Mouse (Mus musculus) forebrain, embryonic 12.5 days (tissue): ENCODE results near the gene Rad17. TPM values are rescaled to one million over a fixed set of nuclear protein-coding genes. Genes with fewer than 3 reads are reported as not detected.

ENCODE experiments used
- ATAC-seq: fragments of 200-750 bp; cut with Nextera tagmentation; 2 replicates; pipeline ENCODE4 v1.8.0; 2017; ENCODE audit warnings: moderate TSS enrichment; ENCODE audit not compliant: low FRiP score
- H3K27ac ChIP-seq: fragments of 300-500 bp; sonication (generic); 2 replicates; pipeline ENCODE4 v1.5.1; 2016; ENCODE audit warnings: mild to moderate bottlenecking
- H3K27me3 ChIP-seq: fragments of 300-500 bp; sonication (generic); 2 replicates; pipeline ENCODE4 v1.6.1; 2016; ENCODE audit warnings: mild to moderate bottlenecking
- H3K36me3 ChIP-seq: fragments of 300-500 bp; sonication (generic); replicated peaks from 2 replicates; pipeline ENCODE4 v1.6.1; 2016; ENCODE audit warnings: mild to moderate bottlenecking
- H3K4me1 ChIP-seq: fragments of 300-500 bp; sonication (generic); 2 replicates; pipeline ENCODE4 v1.6.1; 2016
- H3K4me2 ChIP-seq: fragments of 300-500 bp; sonication (generic); 2 replicates; pipeline ENCODE4 v1.6.1; 2016; ENCODE audit warnings: mild to moderate bottlenecking, moderate library complexity
- H3K4me3 ChIP-seq: fragments of 300-500 bp; sonication (generic); replicated peaks from 2 replicates; pipeline ENCODE4 v1.5.1; 2016; ENCODE audit warnings: mild to moderate bottlenecking
- H3K9ac ChIP-seq: fragments of 300-500 bp; sonication (generic); 2 replicates; pipeline ENCODE4 v1.6.1; 2016; ENCODE audit warnings: mild to moderate bottlenecking
- H3K9me3 ChIP-seq: fragments of 300-500 bp; sonication (generic); 2 replicates; pipeline ENCODE4 v1.6.1; 2016
- WGBS: fragments of 180-500 bp; shearing (Covaris S2); methylation state at CpG from one replicate; pipeline ENCODE4 v1.1.7; 2016; 5-methylcytosine and 5-hydroxymethylcytosine counted together
- polyA plus RNA-seq: library from polyadenylated mRNA; unstranded; fragments of >200 nt; fragmentation: Nextera tagmentation; extraction: Ambion mirVana; gene quantifications from 2 replicates; pipeline ENCODE4 v1.2.1, GENCODE M21; 2016

Gene Rad17
- polyA plus RNA-seq, 1 experiment from 2014 or later: 24.7 TPM

GRCm38 (mm10) chr13:100607756-100608155 is 43.1 kb downstream of the Rad17 start:
- no peak for ATAC-seq
- Histone ChIP-seq H3K36me3 (no peaks in the 10 kb centered on the region), H3K27me3 (no peaks in the 10 kb centered on the region), H3K9me3 (no peaks in the 10 kb centered on the region), H3K4me2 (no peak overlapping the region), H3K4me3 (no peak overlapping the region), H3K9ac (no peak overlapping the region), H3K4me1 (no peaks in the 10 kb centered on the region), H3K27ac (no peak overlapping the region)
- 87% methylated on average over 8 of the region's 8 CpGs for WGBS

DNA sequence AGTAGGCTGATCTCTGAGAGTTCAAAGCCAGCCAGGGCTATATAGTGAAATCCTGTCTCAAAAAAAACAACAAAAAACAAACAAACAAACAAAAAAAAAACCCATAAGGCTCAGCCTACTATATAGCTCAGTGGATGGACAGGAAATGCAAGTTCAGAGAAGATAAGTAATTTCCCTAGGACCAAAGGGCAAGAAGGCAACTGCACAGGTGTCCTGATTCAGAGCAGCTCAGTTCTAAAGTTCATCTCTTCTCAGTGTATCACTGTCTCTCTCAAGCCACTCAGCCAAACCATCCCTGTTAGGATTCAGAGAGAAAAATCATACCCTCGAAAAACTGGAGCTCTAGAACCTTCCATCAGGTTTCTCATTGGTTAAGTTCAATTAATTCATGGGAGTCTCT is 45.0 kb downstream of the Rad17 start:
- ATAC-seq: no peak
- Histone ChIP-seq H3K27me3 (no peaks in the 10 kb centered on the region), H3K9me3 (no peaks in the 10 kb centered on the region), H3K36me3 (no peaks in the 10 kb centered on the region), H3K9ac (no peak overlapping the region), H3K4me3 (no peak overlapping the region), H3K27ac (no peak overlapping the region), H3K4me1 (no peaks in the 10 kb centered on the region), H3K4me2 (no peak overlapping the region)
- WGBS: 70% methylated on average over 1 of the region's 1 CpGs

DNA sequence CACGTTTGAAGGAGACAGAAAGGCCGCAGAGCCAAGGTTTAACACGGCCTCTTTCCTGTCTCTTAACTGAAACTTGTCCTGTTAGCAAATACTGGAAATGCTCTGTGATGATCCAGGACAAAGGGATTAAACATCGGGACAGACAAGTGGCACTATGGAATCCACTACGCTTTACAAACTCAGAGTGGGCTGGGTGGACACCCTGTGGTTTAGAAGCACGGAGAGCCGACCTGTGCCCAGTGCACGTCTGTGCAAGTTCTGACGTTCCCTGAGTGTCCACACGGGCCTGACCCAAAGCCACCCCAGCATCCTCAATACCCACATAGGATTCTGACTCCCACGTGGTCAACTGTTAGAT is 47.1 kb downstream of the Rad17 start:
- Histone ChIP-seq H3K4me3 (no peak overlapping the region), H3K9me3 (no peaks in the 10 kb centered on the region), H3K27me3 (no peaks in the 10 kb centered on the region), H3K4me2 (no peak overlapping the region), H3K4me1 (no peaks in the 10 kb centered on the region), H3K9ac (no peak overlapping the region), H3K36me3 (no peaks in the 10 kb centered on the region), H3K27ac (no peak overlapping the region)
- 89% methylated on average over 11 of the region's 11 CpGs for WGBS
- no peak for ATAC-seq

- H3K4me1 ChIP-seq: no peaks in the 10 kb centered on the region
- 88% methylated on average over 10 of the region's 10 CpGs for WGBS
- ATAC-seq: no peak
- no peaks in the 10 kb centered on the region for H3K36me3 ChIP-seq
- H3K27ac ChIP-seq: no peak overlapping the region
- no peak overlapping the region for H3K4me2 ChIP-seq
- no peaks in the 10 kb centered on the region for H3K27me3 ChIP-seq
- H3K9ac ChIP-seq: no peak overlapping the region
- no peak overlapping the region for H3K4me3 ChIP-seq
- H3K9me3 ChIP-seq: no peaks in the 10 kb centered on the region
Observed at GRCm38 (mm10) chr13:100603031-100603737, 47.7 kb downstream of the Rad17 start.

- Histone ChIP-seq H3K27ac (no peak overlapping the region), H3K36me3 (no peaks in the 10 kb centered on the region), H3K4me3 (no peak overlapping the region), H3K9ac (no peak overlapping the region), H3K9me3 (no peaks in the 10 kb centered on the region), H3K4me2 (no peak overlapping the region), H3K27me3 (no peaks in the 10 kb centered on the region), H3K4me1 (no peaks in the 10 kb centered on the region)
- 61% methylated on average over 5 of the region's 5 CpGs for WGBS
- ATAC-seq: no peak
Observed at GRCm38 (mm10) chr13:100602239-100602902, 48.5 kb downstream of the Rad17 start.

DNA sequence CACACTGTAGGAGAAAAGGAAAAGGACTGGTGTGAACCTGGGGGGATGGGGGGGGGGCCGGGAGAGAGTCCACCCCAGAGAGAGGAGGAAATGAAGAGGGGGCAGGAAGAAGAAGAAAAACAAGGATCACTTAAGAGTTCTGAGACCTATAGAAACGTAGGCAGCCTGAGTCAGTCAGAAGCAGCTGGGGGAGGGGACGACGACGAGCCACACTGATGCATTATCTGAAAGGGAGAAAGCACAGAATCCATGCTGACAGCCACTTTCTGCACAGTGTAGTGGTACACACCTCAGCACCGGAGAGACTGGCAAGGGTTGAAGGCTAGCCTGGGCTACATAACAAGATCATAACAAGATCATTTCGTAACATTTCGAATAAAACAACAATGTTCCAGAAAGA is 49.8 kb downstream of the Rad17 start:
- Histone ChIP-seq H3K27me3 (no peaks in the 10 kb centered on the region), H3K9ac (no peak overlapping the region), H3K4me3 (no peak overlapping the region), H3K27ac (no peak overlapping the region), H3K4me2 (no peak overlapping the region), H3K4me1 (no peaks in the 10 kb centered on the region), H3K9me3 (no peaks in the 10 kb centered on the region), H3K36me3 (no peaks in the 10 kb centered on the region)
- WGBS: 74% methylated on average over 8 of the region's 8 CpGs
- ATAC-seq: no peak

GRCm38 (mm10) chr13:100600317-100600716 is 50.5 kb downstream of the Rad17 start:
- H3K4me1 ChIP-seq: no peaks in the 10 kb centered on the region
- no peaks in the 10 kb centered on the region for H3K27me3 ChIP-seq
- ATAC-seq: no peak
- no peak overlapping the region for H3K27ac ChIP-seq
- H3K4me3 ChIP-seq: no peak overlapping the region
- no peaks in the 10 kb centered on the region for H3K9me3 ChIP-seq
- H3K9ac ChIP-seq: no peak overlapping the region
- no peaks in the 10 kb centered on the region for H3K36me3 ChIP-seq
- H3K4me2 ChIP-seq: no peak overlapping the region
- whole genome bisulfite sequencing: 87% methylated on average over 12 of the region's 12 CpGs

GRCm38 (mm10) chr13:100597284-100597683 is 53.6 kb downstream of the Rad17 start:
- H3K9ac ChIP-seq: no peak overlapping the region
- WGBS: 88% methylated on average over 9 of the region's 9 CpGs
- H3K27me3 ChIP-seq: no peaks in the 10 kb centered on the region
- H3K27ac ChIP-seq: no peak overlapping the region
- no peak overlapping the region for H3K4me2 ChIP-seq
- no peak overlapping the region for H3K4me3 ChIP-seq
- H3K4me1 ChIP-seq: no peaks in the 10 kb centered on the region
- no peaks in the 10 kb centered on the region for H3K36me3 ChIP-seq
- no peaks in the 10 kb centered on the region for H3K9me3 ChIP-seq
- ATAC-seq: no peak

DNA sequence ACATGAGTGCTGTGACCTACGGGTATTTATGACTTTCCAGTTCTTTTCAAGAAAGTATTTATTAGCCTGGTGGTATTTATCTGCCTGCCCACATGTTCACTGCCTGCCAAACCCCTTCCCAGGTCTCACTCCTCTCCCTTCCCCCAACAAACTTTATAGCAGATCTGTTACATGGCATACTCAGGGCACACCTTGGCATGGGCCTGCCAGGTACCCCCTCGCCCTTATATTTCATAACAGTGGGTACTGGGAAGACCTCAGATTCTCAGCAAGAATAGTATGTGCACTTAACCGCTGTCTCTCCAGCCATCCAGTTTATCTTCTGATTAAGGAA is 55.3 kb downstream of the Rad17 start:
- no peak for ATAC-seq
- WGBS: 84% methylated on average over 3 of the region's 3 CpGs
- Histone ChIP-seq H3K4me1 (no peaks in the 10 kb centered on the region), H3K27ac (no peak overlapping the region), H3K36me3 (no peaks in the 10 kb centered on the region), H3K9me3 (no peaks in the 10 kb centered on the region), H3K27me3 (no peaks in the 10 kb centered on the region), H3K4me3 (no peak overlapping the region), H3K4me2 (no peak overlapping the region), H3K9ac (no peak overlapping the region)

- Histone ChIP-seq H3K36me3 (no peaks in the 10 kb centered on the region), H3K4me3 (no peak overlapping the region), H3K4me1 (no peaks in the 10 kb centered on the region), H3K4me2 (no peak overlapping the region), H3K27me3 (no peaks in the 10 kb centered on the region), H3K9ac (no peak overlapping the region), H3K27ac (no peak overlapping the region), H3K9me3 (no peaks in the 10 kb centered on the region)
- WGBS: 81% methylated on average over 5 of the region's 5 CpGs
- no peak for ATAC-seq
Observed at GRCm38 (mm10) chr13:100594838-100595551, 55.9 kb downstream of the Rad17 start.

GRCm38 (mm10) chr13:100594041-100594792 is 56.6 kb downstream of the Rad17 start:
- Histone ChIP-seq H3K4me2 (peak overlapping the region; percentile 33), H3K4me3 (0 out of 2 replicates have a peak overlapping the region, but pooled peaks have one; percentile 1), H3K27me3 (no peaks in the 10 kb centered on the region), H3K4me1 (no peaks in the 10 kb centered on the region), H3K9ac (no peak overlapping the region), H3K36me3 (no peaks in the 10 kb centered on the region), H3K9me3 (no peaks in the 10 kb centered on the region), H3K27ac (peak overlapping the region; percentile 43; the same call in 1 of the 2 replicates)
- peak; percentile 70 for ATAC-seq
- WGBS: 43% methylated on average over 11 of the region's 17 CpGs

- Histone ChIP-seq H3K27ac (no peak overlapping the region), H3K36me3 (no peaks in the 10 kb centered on the region), H3K27me3 (no peaks in the 10 kb centered on the region), H3K9ac (no peak overlapping the region), H3K9me3 (no peaks in the 10 kb centered on the region), H3K4me1 (no peaks in the 10 kb centered on the region), H3K4me2 (no peak overlapping the region), H3K4me3 (no peak overlapping the region)
- WGBS: 90% methylated on average over 12 of the region's 12 CpGs
- 0 out of 2 replicates have a peak, but pooled peaks have one; percentile 36 for ATAC-seq
Observed at GRCm38 (mm10) chr13:100588646-100589045, 62.2 kb downstream of the Rad17 start.
